18 mouse cellular contexts compared by ENCODE assay signal in the genomic region with DNA sequence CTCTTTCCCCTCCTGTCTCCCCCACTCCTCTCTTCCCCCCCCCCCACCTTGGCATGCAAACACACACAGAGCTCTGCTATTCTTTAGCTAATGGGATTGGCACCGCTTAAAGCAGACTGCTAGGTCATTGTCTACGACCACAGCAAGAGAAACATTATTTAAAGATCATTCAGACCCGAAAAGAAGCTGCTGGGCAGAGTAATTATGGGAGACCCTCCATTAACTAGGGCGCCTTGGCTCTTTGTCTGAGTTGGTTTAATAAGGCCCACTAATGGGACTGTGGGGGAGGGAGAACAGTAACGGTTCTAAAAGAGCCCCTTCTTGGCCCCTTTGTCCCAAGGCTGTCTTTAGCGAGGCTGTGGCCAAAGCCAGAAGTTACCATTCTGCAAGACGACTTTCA. TPM values are rescaled to one million over a fixed set of nuclear protein-coding genes. Genes with fewer than 3 reads are reported as not detected.
DNase-seq lines count a peak whose midpoint lies in the region; ATAC-seq and TF ChIP-seq lines count a peak whose summit lies in the region.
"Had no signal": no experiment of that assay in that cellular context is flagged by ENCODE, and none has a peak within 500 bp of the region (broad histone marks: within the 10 kb centered on the region; RNA-seq: fewer than 3 reads in every experiment).

No protein-coding gene starts in this region.

- H3K4me2 ChIP-seq in hindbrain, embryonic 12.5 days (replicated peaks) = no peak overlapping the region
- peak overlapping the region; percentile 29 for H3K4me2 ChIP-seq in midbrain, embryonic 13.5 days (replicated peaks)
- H3K4me2 ChIP-seq: embryonic facial prominence, embryonic 12.5 days; heart, embryonic 13.5 days; intestine, embryonic 15.5 days; liver, embryonic 12.5 days had no signal

- no peak for TF ChIP-seq POLR2A in heart, adult 2 months (IDR thresholded peaks at IDR 0.05; ENCODE audit: insufficient read depth, low read depth, low read length)

- H3K9ac ChIP-seq in hindbrain, embryonic 12.5 days = no peak overlapping the region
- H3K9ac ChIP-seq in midbrain, embryonic 13.5 days (replicated peaks) = no peak overlapping the region
- H3K9ac ChIP-seq in heart, adult 2 months (ENCODE audit: low read depth, low read length) = no peak overlapping the region
- H3K9ac ChIP-seq: embryonic facial prominence, embryonic 12.5 days; heart, embryonic 13.5 days; intestine, embryonic 15.5 days; liver, embryonic 12.5 days had no signal

- TF ChIP-seq CTCF in heart, adult 2 months (IDR thresholded peaks at IDR 0.05) = no peak

- peak overlapping the region; percentile 22 for H3K4me3 ChIP-seq in forebrain, embryonic 10.5 days
- no peak overlapping the region for H3K4me3 ChIP-seq in hindbrain, embryonic 12.5 days
- H3K4me3 ChIP-seq in midbrain, embryonic 13.5 days (replicated peaks) = no peak overlapping the region
- H3K4me3 ChIP-seq in heart, adult 2 months = no peak overlapping the region
- H3K4me3 ChIP-seq: embryonic facial prominence, embryonic 12.5 days; gastrocnemius, adult 2 months; heart, embryonic 13.5 days; intestine, embryonic 15.5 days; liver, embryonic 12.5 days had no signal

- WGBS in forebrain, embryonic 10.5 days = 4% methylated on average over 7 of the region's 7 CpGs
- WGBS in hindbrain, embryonic 12.5 days = 22% methylated on average over 7 of the region's 7 CpGs
- WGBS in midbrain, embryonic 13.5 days = 5% methylated on average over 7 of the region's 7 CpGs
- WGBS in heart, adult 2 months = 80% methylated on average over 7 of the region's 7 CpGs

- H3K79me2 ChIP-seq in heart, adult 2 months (replicated peaks; ENCODE audit: control insufficient read depth, insufficient read depth, low read length) = no peaks in the 10 kb centered on the region

- H3K36me3 ChIP-seq in forebrain, embryonic 10.5 days (replicated peaks) = no peaks in the 10 kb centered on the region
- no peaks in the 10 kb centered on the region for H3K36me3 ChIP-seq in hindbrain, embryonic 12.5 days
- no peaks in the 10 kb centered on the region for H3K36me3 ChIP-seq in midbrain, embryonic 13.5 days
- no peaks in the 10 kb centered on the region for H3K36me3 ChIP-seq in heart, adult 2 months (ENCODE audit: control insufficient read depth, insufficient read depth, low read length)
- H3K36me3 ChIP-seq: embryonic facial prominence, embryonic 12.5 days; heart, embryonic 13.5 days; intestine, embryonic 15.5 days; liver, embryonic 12.5 days had no signal

- ATAC-seq in hindbrain, embryonic 12.5 days (ENCODE audit: low FRiP score) = peak; percentile 54
- ATAC-seq in midbrain, embryonic 13.5 days = peak; percentile 85
- ATAC-seq: intestine, embryonic 15.5 days; liver, embryonic 12.5 days had no signal

- peaks cover 23% of the 10 kb centered on the region for H3K4me1 ChIP-seq in forebrain, embryonic 10.5 days
- H3K4me1 ChIP-seq in hindbrain, embryonic 12.5 days = peaks cover 13% of the 10 kb centered on the region
- peaks cover 23% of the 10 kb centered on the region for H3K4me1 ChIP-seq in midbrain, embryonic 13.5 days (replicated peaks)
- no peaks in the 10 kb centered on the region for H3K4me1 ChIP-seq in heart, adult 2 months (ENCODE audit: control insufficient read depth, insufficient read depth, low read length)
- H3K4me1 ChIP-seq: embryonic facial prominence, embryonic 12.5 days; heart, embryonic 13.5 days; intestine, embryonic 15.5 days; liver, embryonic 12.5 days had no signal

- no peaks in the 10 kb centered on the region for H3K9me3 ChIP-seq in forebrain, embryonic 10.5 days
- H3K9me3 ChIP-seq in hindbrain, embryonic 12.5 days (replicated peaks) = no peaks in the 10 kb centered on the region
- no peaks in the 10 kb centered on the region for H3K9me3 ChIP-seq in midbrain, embryonic 13.5 days
- H3K9me3 ChIP-seq: embryonic facial prominence, embryonic 12.5 days; heart, embryonic 13.5 days; intestine, embryonic 15.5 days; liver, embryonic 12.5 days had no signal

- H3K27ac ChIP-seq in forebrain, embryonic 10.5 days = peak overlapping the region; percentile 70
- H3K27ac ChIP-seq in hindbrain, embryonic 12.5 days = no peak overlapping the region
- H3K27ac ChIP-seq in midbrain, embryonic 13.5 days = peak overlapping the region; percentile 12; the same call in 1 of the 2 replicates
- no peak overlapping the region for H3K27ac ChIP-seq in heart, adult 2 months
- H3K27ac ChIP-seq: embryonic facial prominence, embryonic 12.5 days; gastrocnemius, adult 2 months; heart, embryonic 13.5 days; intestine, embryonic 15.5 days; liver, embryonic 12.5 days had no signal

- no peak for TF ChIP-seq EP300 in heart, adult 2 months (IDR thresholded peaks at IDR 0.05; ENCODE audit: insufficient read depth, low read depth, low read length)

- DNase-seq in forebrain, embryonic 10.5 days (ENCODE audit: extremely low spot score, low spot score) = peak; percentile 45
- peak; percentile 96 for DNase-seq in retina, postnatal 1 day
- no peak for DNase-seq in liver
- no peak for DNase-seq in heart, adult 2 months
- no peak for DNase-seq in layer of hippocampus, postnatal 36 days
- DNase-seq: adrenal gland, postnatal 25 days; cerebellum, adult 11 months; gastrocnemius, adult 2 months; kidney, postnatal 25 days; lung, postnatal 36 days had no signal

- intact Hi-C loops in heart, adult 2 months (cut with DNase I) = no loop called here

- peaks cover 95% of the 10 kb centered on the region for H3K27me3 ChIP-seq in forebrain, embryonic 10.5 days (ENCODE audit: poor library complexity, severe bottlenecking)
- H3K27me3 ChIP-seq in hindbrain, embryonic 12.5 days = no peaks in the 10 kb centered on the region
- H3K27me3 ChIP-seq in midbrain, embryonic 13.5 days = peaks cover 6% of the 10 kb centered on the region; the same call in 1 of the 2 replicates
- no peaks in the 10 kb centered on the region for H3K27me3 ChIP-seq in heart, adult 2 months (ENCODE audit: control insufficient read depth, insufficient read depth, low read length)
- H3K27me3 ChIP-seq: embryonic facial prominence, embryonic 12.5 days; heart, embryonic 13.5 days; intestine, embryonic 15.5 days; liver, embryonic 12.5 days had no signal

RNA-seq across cellular contexts. Expression of a gene that starts 18.7 kb away (rescaled TPM):
- polyA plus RNA-seq in forebrain, embryonic 10.5 days (2016; fragmentation: Nextera tagmentation; extraction: Ambion mirVana) = 6.2 and 7.2 TPM in 2 replicates
- polyA plus RNA-seq in hindbrain, embryonic 12.5 days (2016; fragmentation: Nextera tagmentation; extraction: Ambion mirVana) = 11.8 and 13.4 TPM in 2 replicates
- 10.3 and 11.8 TPM in 2 replicates for polyA plus RNA-seq in midbrain, embryonic 13.5 days (2015; fragmentation: Nextera tagmentation; extraction: Ambion mirVana)
- 1 to 10 TPM; 6.8 to 6.9 TPM for total RNA-seq in heart, adult 2 months (2021)
- polyA plus RNA-seq in heart, adult 2 months (2012; rRNA removed) = 3.3 and 4.7 TPM in 2 replicates
- total RNA-seq in layer of hippocampus, postnatal 36 days (2021) = 10 to 100 TPM; 30.7 to 35.0 TPM

RNA-seq across cellular contexts. Expression of a gene that starts 57.2 kb away (rescaled TPM):
- polyA plus RNA-seq in forebrain, embryonic 10.5 days (2016; fragmentation: Nextera tagmentation; extraction: Ambion mirVana) = 0.22 and 0.37 TPM in 2 replicates
- polyA plus RNA-seq in hindbrain, embryonic 12.5 days (2016; fragmentation: Nextera tagmentation; extraction: Ambion mirVana) = 0.29 and 0.41 TPM in 2 replicates
- 0.12 and 0.36 TPM in 2 replicates for polyA plus RNA-seq in midbrain, embryonic 13.5 days (2015; fragmentation: Nextera tagmentation; extraction: Ambion mirVana)
- not detected for total RNA-seq in heart, adult 2 months (2021)
- 0.10 and 0.35 TPM in 2 replicates for polyA plus RNA-seq in heart, adult 2 months (2012; rRNA removed)
- not detected for total RNA-seq in layer of hippocampus, postnatal 36 days (2021)
- total RNA-seq: gastrocnemius, adult 2 months had no signal
- polyA plus RNA-seq: liver, embryonic 12.5 days; stomach, embryonic 14.5 days; urinary bladder, adult 2 months had no signal

Comparison
In these comparisons a context has a peak if more than half of its experiments do, and no peak if none do; other contexts are left out.
1. DNase-seq: peak in forebrain, embryonic 10.5 days (single experiment) and retina, postnatal 1 day (single experiment); none in liver (single experiment), heart, adult 2 months (0 of 2) and layer of hippocampus, postnatal 36 days (0 of 2).
2. H3K27ac ChIP-seq: peak in forebrain, embryonic 10.5 days (single experiment) and midbrain, embryonic 13.5 days (single experiment); none in hindbrain, embryonic 12.5 days (single experiment) and heart, adult 2 months (single experiment).